Mouse (Mus musculus): ENCODE measurements around the gene Nnat. TPM values are rescaled to one million over a fixed set of nuclear protein-coding genes. Genes with fewer than 3 reads are reported as not detected.

Gene Nnat
- polyA plus RNA-seq (2015; fragmentation: Nextera tagmentation; extraction: Ambion mirVana) = 4,054 and 4,218 TPM in 2 replicates

DNA sequence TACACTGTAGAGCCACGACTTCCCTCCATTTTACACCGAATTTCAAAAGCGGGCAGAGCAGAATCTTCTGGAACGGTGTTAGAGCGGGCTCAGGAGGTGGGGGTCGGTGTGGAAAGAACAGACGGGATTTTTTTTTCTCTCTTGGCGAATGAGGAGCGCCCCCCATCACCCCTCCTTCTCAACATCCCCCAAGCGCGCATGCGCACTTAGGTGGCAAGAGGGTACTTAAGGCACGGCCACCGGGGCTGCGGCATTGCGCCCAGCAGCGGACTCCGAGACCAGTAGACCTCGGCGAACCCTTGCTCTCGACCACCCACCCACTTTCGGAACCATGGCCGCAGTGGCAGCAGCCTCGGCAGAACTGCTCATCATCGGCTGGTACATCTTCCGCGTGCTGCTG, at the start of gene Nnat:
Gene Nnat (plus strand): TSS at position 221 of the 400 bp plus-strand sequence.
- Histone ChIP-seq H3K9ac (peak within 1 kb of the TSS; percentile 88), H3K4me3 (peak within 1 kb of the TSS; percentile 59), H3K4me2 (peak within 1 kb of the TSS; percentile 79), H3K27ac (replicated peaks) (peak within 1 kb of the TSS; percentile 91), H3K4me1 (replicated peaks) (peaks cover 69% of the 10 kb centered on the region), H3K36me3 (peaks cover 84% of the 10 kb centered on the region), H3K27me3 (no peaks in the 10 kb centered on the region), H3K9me3 (peaks cover 53% of the 10 kb centered on the region)
- WGBS = 49% methylated on average over 27 of the region's 27 CpGs
- ATAC-seq (ENCODE audit: low read depth) = peak; percentile 70

DNA sequence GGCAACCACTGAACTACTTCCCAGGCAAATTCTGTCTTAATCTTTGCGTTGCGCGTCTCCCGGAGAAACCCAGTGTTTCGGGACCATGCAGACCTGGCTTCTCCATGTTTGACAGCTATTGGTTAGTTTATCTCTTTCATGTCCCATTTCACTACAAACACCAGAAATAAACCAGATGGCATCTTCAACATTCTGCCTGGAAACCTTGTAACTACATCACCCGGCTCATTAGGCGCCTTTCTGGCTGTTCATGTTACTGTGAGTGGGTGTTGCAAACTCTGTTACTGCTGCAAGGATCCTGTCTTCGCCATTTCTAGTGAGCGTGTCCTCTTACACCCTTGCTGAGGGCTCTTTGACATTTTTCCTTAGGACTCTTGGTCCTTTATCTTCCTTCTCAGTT, 47.0 kb upstream of the Nnat start:
- Histone ChIP-seq H3K36me3 (no peaks in the 10 kb centered on the region), H3K4me3 (no peak overlapping the region), H3K27me3 (no peaks in the 10 kb centered on the region), H3K27ac (replicated peaks) (no peak overlapping the region), H3K4me1 (replicated peaks) (peaks cover 34% of the 10 kb centered on the region), H3K9ac (no peak overlapping the region), H3K9me3 (no peaks in the 10 kb centered on the region), H3K4me2 (no peak overlapping the region)
- 90% methylated on average over 9 of the region's 9 CpGs for WGBS
- ATAC-seq (ENCODE audit: low read depth) = no peak

DNA sequence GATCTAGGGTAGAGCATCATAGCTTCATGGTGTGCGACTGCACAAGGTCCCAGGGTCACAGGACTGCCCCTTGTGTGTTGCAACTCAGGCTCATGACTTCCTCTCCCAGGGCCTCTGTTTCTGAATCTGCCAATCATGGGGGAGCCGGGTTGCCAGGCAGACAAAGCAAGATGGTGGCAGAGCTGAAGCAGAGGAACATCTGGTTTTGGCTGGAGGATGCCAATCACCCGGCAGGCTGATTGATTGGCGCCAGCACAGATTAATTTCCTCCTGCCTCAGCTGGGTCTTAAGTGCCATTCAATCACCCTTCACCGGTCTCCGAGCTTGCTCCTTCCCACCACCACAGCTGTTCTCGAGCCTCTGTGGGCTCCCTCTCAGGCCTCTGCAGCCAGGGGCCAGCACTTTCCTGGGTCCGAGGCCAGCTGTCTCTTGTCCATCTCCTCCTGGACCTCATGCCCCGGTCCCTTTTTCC, 46.1 kb upstream of the Nnat start:
- no peaks in the 10 kb centered on the region for H3K9me3 ChIP-seq
- H3K4me1 ChIP-seq (replicated peaks) = peaks cover 43% of the 10 kb centered on the region
- peak overlapping the region; percentile 33; the same call in 1 of the 2 replicates for H3K27ac ChIP-seq (replicated peaks)
- H3K4me2 ChIP-seq = no peak overlapping the region
- no peaks in the 10 kb centered on the region for H3K36me3 ChIP-seq
- H3K4me3 ChIP-seq = no peak overlapping the region
- H3K9ac ChIP-seq = no peak overlapping the region
- WGBS = 45% methylated on average over 9 of the region's 9 CpGs
- ATAC-seq (ENCODE audit: low read depth) = no peak
- H3K27me3 ChIP-seq = no peaks in the 10 kb centered on the region

DNA sequence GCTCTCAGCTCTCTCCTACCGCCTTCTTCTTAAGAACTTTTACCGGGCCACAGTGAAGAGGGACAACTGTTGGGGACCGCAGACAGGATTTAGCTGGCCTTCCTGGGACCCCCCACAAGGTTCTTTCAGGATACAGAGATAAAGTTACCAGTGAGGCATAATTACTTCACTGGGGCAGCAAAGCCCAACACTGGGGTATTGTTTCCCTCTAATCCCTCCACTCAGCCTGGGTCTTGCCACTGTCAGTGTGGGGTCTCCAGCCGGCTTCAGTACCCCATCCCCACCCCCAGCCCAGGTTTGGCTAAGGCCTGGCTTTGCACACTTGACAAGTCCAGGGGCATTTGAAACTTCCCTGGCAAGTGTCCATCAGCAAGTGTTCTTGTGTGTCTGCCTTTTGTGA, 45.5 kb upstream of the Nnat start:
- Histone ChIP-seq H3K27me3 (no peaks in the 10 kb centered on the region), H3K27ac (replicated peaks) (peak overlapping the region; percentile 33; the same call in 1 of the 2 replicates), H3K9me3 (no peaks in the 10 kb centered on the region), H3K4me1 (replicated peaks) (peaks cover 45% of the 10 kb centered on the region), H3K4me3 (no peak overlapping the region), H3K4me2 (no peak overlapping the region), H3K36me3 (no peaks in the 10 kb centered on the region), H3K9ac (no peak overlapping the region)
- ATAC-seq (ENCODE audit: low read depth) = no peak
- 16% methylated on average over 4 of the region's 4 CpGs for WGBS

DNA sequence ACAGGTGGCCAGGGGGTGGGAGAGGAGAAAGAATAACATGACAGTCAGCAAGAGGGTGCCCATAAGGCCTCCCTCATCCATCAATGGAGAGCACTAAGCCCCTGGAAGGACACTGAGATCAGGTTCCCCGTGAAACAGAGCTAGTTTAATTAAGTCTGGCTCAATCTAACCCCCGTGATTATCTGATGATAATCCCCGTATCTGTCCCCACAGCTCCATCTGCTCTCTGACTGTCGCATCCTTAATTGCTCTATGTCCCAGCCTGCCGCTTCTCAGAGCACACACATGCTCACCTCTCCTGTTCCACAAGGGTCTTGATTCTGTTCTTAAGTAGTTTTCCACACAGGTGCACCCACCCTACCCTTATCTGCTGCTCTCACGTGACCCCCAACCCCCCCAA, 42.4 kb upstream of the Nnat start:
- Histone ChIP-seq H3K36me3 (no peaks in the 10 kb centered on the region), H3K27me3 (no peaks in the 10 kb centered on the region), H3K9ac (no peak overlapping the region), H3K27ac (replicated peaks) (no peak overlapping the region), H3K4me1 (replicated peaks) (peaks cover 55% of the 10 kb centered on the region), H3K9me3 (no peaks in the 10 kb centered on the region), H3K4me3 (no peak overlapping the region), H3K4me2 (no peak overlapping the region)
- ATAC-seq (ENCODE audit: low read depth) = no peak
- WGBS = 54% methylated on average over 6 of the region's 6 CpGs

DNA sequence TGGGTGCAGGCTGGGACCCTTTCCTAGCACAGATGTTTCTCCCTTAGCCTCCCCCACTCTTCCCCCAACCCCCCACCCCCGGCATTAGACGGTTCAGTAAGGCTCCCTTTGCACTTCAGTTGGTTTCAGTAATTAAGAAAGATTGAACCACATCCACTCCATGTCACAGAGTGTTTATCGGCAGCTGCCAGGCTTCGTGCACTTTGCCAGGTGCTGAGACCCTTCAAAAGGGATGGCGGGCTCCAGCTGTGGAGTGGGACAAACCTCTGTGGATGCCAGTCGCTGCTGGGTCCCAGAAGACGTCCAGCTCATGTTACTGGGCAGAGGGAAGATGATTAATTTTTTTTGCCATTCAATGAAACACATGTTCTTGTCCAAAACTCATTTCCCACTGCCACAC, 41.4 kb upstream of the Nnat start:
- peaks cover 52% of the 10 kb centered on the region for H3K4me1 ChIP-seq (replicated peaks)
- no peak overlapping the region for H3K4me3 ChIP-seq
- no peaks in the 10 kb centered on the region for H3K9me3 ChIP-seq
- no peak for ATAC-seq (ENCODE audit: low read depth)
- no peak overlapping the region for H3K4me2 ChIP-seq
- H3K27me3 ChIP-seq = no peaks in the 10 kb centered on the region
- H3K9ac ChIP-seq = no peak overlapping the region
- no peak overlapping the region for H3K27ac ChIP-seq (replicated peaks)
- H3K36me3 ChIP-seq = no peaks in the 10 kb centered on the region
- WGBS = 44% methylated on average over 7 of the region's 7 CpGs

DNA sequence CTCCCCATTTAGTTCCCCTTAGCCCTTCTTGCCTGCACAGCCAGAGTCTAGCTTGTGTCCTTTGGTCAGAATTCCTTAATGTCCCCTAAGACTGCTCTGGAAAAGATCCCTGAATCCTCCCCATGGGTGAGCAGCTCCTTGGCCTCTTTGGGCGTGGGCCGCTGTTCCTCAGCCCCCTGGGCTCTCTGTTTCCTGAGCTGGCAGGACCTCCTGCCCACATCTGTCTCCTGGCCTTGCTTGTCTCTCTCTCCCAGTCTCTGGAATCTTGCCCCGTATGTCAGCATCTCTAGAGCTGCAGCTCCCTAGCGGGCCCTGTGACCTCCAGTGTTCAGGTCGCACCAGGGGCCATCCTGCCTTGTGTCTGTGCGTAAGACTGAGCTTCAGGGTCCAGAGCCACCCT, 40.4 kb upstream of the Nnat start:
- no peak overlapping the region for H3K4me3 ChIP-seq
- peaks cover 44% of the 10 kb centered on the region for H3K4me1 ChIP-seq (replicated peaks)
- WGBS = 68% methylated on average over 6 of the region's 6 CpGs
- no peak for ATAC-seq (ENCODE audit: low read depth)
- peak overlapping the region; percentile 5; the same call in 1 of the 2 replicates for H3K27ac ChIP-seq (replicated peaks)
- H3K9ac ChIP-seq = no peak overlapping the region
- no peaks in the 10 kb centered on the region for H3K36me3 ChIP-seq
- no peak overlapping the region for H3K4me2 ChIP-seq
- no peaks in the 10 kb centered on the region for H3K27me3 ChIP-seq
- H3K9me3 ChIP-seq = no peaks in the 10 kb centered on the region

DNA sequence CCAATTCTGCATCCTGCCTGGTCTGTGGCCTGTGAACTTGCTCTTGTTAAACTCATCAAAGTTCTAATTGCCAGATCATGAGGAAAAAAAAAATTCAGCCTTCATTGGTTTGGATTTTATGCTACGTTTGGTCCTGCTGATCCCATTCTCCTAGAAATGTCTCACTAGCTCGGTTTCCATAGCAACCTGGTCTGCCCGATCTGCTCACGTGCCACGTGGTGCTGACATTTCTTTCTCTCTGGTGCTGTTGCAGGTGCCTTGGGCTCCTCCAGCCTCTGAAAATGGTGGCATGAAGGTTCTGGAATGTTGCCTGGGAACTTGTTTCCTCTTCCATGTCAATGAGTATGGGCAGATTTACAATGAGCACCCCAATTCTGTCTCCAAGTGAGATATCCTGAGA, 39.4 kb upstream of the Nnat start:
- ATAC-seq (ENCODE audit: low read depth) = no peak
- Histone ChIP-seq H3K27me3 (no peaks in the 10 kb centered on the region), H3K4me2 (no peak overlapping the region), H3K36me3 (no peaks in the 10 kb centered on the region), H3K4me3 (no peak overlapping the region), H3K9me3 (no peaks in the 10 kb centered on the region), H3K9ac (0 out of 2 replicates have a peak overlapping the region, but pooled peaks have one; percentile 31), H3K27ac (replicated peaks) (peak overlapping the region; percentile 61), H3K4me1 (replicated peaks) (peaks cover 42% of the 10 kb centered on the region)
- WGBS = 18% methylated on average over 5 of the region's 5 CpGs

DNA sequence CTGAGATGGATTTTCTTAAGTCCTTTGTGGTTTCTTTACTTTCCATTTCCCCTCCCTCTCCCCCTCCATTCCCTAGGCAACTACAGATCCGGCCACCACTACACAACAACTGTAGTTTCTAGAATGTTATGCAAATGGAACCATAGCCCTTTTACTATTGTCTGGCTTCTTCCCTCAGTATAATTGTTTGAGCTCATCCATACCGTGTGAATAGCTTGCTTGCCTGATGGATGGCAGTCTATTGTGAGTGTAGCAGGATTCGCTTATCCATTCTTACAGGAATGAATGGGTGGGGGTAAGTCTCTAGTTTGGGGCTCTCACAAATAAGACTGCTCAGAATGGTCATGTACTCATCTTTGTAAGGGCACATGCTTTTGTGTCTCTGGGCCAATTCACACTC, 37.3 kb upstream of the Nnat start:
- no peak overlapping the region for H3K9ac ChIP-seq
- 18% methylated on average over 3 of the region's 3 CpGs for WGBS
- H3K4me2 ChIP-seq = no peak overlapping the region
- no peaks in the 10 kb centered on the region for H3K9me3 ChIP-seq
- H3K4me1 ChIP-seq (replicated peaks) = peaks cover 44% of the 10 kb centered on the region
- H3K36me3 ChIP-seq = no peaks in the 10 kb centered on the region
- H3K4me3 ChIP-seq = no peak overlapping the region
- H3K27ac ChIP-seq (replicated peaks) = no peak overlapping the region
- no peak for ATAC-seq (ENCODE audit: low read depth)
- H3K27me3 ChIP-seq = 0 out of 2 replicates have a peak, but pooled peaks cover 5% of the 10 kb centered on the region

DNA sequence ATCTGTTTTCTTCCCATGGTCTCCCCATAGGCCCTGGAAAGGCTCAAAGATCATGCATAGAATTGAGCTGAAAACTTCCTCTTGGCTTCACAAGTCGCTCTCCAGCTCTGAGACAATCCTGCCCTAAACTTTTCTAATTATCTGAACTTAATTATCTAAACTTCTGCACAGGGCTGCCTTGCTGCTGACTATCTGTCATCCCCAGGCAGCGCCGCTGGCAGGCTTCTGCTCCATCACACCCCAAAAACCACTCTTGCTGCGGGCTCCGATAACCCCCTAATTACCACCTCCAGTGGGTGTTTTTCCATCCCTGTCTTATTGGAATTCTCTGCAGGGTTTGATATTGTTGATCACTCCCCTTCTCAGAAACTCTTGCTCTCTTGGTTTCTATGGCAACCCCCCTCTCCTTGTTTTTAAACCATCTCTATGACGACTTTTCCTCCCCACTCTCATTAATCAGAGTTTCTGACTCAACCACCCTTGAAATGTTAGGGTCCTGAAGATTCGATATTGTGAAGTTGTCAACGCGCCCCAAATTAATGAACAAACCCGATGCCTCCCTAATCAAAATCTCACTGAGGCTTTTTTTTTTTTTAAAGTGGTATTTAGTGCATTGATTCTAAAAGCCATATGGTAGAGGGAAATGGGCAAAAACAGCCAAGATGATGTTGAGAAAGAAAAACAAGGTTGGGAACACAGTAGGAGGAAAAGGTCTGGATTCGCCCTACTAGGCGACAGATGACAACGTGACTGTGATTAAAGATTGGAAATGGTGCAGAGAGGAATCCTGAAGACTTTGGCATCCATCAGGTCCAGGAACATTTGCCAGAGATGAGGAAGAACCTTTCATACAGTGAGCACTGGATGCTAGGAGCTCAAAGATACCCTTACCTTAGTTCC, 29.6 kb upstream of the Nnat start:
- ATAC-seq (ENCODE audit: low read depth) = no peak
- Histone ChIP-seq H3K27ac (replicated peaks) (no peak overlapping the region), H3K9ac (no peak overlapping the region), H3K4me1 (replicated peaks) (peaks cover 41% of the 10 kb centered on the region), H3K4me2 (no peak overlapping the region), H3K9me3 (no peaks in the 10 kb centered on the region), H3K4me3 (no peak overlapping the region), H3K27me3 (0 out of 2 replicates have a peak, but pooled peaks cover 5% of the 10 kb centered on the region), H3K36me3 (no peaks in the 10 kb centered on the region)
- 62% methylated on average over 13 of the region's 13 CpGs for WGBS

DNA sequence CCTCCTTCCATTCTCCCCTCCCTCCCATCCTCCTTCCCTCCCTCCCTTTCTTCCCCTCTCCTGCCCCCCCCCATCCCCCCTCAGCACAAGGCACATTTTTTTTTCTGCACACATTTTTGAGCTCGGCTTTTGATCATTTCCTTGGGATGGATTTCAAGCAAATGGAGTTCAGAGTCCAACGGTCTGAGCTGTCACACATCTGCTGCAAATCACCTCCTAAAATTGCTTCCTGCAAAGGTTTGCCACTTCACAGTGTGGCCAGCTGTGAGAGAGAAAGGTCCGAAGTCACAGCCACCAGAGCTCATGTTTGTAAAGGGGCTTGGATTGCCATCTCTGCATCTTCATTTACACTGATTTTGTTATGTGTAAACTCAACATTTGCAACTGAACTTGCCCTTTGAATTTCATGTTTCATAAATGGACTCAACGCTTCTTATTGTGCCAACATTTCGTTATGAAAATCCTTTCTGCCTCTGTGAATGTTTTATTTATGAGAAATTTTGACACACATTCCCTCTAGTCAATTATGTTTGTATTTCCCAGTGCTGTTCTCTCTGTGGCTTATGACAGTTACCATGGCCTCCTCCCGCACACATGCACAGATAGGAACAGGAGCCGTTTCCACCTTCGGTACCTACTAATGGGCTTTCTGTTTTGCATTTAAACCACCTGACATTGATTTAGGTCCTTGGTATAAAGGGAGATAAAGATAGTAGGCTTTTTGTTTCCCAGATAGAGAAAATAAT, 28.0 kb upstream of the Nnat start:
- Histone ChIP-seq H3K4me2 (no peak overlapping the region), H3K9me3 (no peaks in the 10 kb centered on the region), H3K27ac (replicated peaks) (peak overlapping the region; percentile 69), H3K4me1 (replicated peaks) (peaks cover 42% of the 10 kb centered on the region), H3K9ac (peak overlapping the region; percentile 26; the same call in 1 of the 2 replicates), H3K4me3 (no peak overlapping the region), H3K27me3 (no peaks in the 10 kb centered on the region), H3K36me3 (no peaks in the 10 kb centered on the region)
- ATAC-seq (ENCODE audit: low read depth) = no peak
- 50% methylated on average over 8 of the region's 8 CpGs for WGBS

DNA sequence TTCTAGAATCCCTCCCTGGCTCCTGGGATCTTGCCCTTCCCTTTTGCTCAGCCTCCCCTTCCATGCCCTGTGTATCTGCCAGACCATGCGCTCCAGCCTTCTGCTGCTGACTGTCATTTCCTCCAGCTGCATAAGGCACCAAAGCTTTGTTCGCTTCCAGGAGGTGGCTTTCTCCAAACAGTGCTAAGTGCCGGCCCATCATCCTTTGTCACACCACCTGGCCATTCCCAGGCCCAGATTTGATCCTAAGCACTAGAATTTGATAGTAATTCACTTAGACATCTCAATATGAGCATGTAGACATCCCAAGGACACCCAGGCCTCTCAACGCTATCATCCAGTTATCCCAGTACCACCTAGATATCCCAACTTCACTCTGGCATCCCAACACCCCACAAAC, 25.7 kb upstream of the Nnat start:
- no peaks in the 10 kb centered on the region for H3K9me3 ChIP-seq
- 75% methylated on average over 4 of the region's 4 CpGs for WGBS
- no peak overlapping the region for H3K9ac ChIP-seq
- ATAC-seq (ENCODE audit: low read depth) = no peak
- no peak overlapping the region for H3K27ac ChIP-seq (replicated peaks)
- no peaks in the 10 kb centered on the region for H3K27me3 ChIP-seq
- no peak overlapping the region for H3K4me2 ChIP-seq
- H3K4me1 ChIP-seq (replicated peaks) = peaks cover 51% of the 10 kb centered on the region
- H3K4me3 ChIP-seq = no peak overlapping the region
- no peaks in the 10 kb centered on the region for H3K36me3 ChIP-seq

Measured in neural tube, embryonic 13.5 days (tissue).